Mouse (Mus musculus): ENCODE measurements around the gene Gm14597. TPM values are rescaled to one million over a fixed set of nuclear protein-coding genes. Genes with fewer than 3 reads are reported as not detected.
"Not testable (repeated sequence)": the region's sequence is repeated elsewhere in the genome, so short reads cannot be mapped to it uniquely, and the experiment has no call there.

Gene Gm14597
- polyA plus RNA-seq (2014; fragmentation: Nextera tagmentation; extraction: Ambion mirVana), result not detected in 2 replicates

DNA sequence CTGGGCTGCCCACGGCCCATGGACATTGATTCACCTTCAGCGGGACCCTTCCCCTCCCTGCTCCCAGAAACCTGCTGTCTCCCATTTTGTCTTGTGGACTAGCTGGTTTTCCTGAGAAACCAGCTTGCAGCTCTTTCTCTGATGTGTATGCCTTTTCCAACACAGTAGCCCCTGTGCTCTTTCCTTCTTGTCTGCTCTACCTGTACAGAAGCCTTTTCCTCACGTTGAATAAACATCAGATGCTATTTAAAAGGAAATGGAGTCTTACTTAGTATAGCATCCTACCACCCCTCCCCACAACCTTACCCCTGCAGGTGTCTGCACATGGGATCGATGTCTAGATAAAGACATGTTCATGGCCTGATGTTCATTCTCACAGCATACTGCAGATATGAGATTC, at the start of gene Gm14597:
Gm14597 (minus strand) TSS at position 101 of the 400 bp plus-strand sequence.
- H3K4me1 ChIP-seq (replicated peaks; ENCODE audit: control insufficient read depth, insufficient read depth, low read length); DNase-seq (ENCODE audit: low spot score); H3K27ac ChIP-seq (ENCODE audit: low read depth); H3K27me3 ChIP-seq (replicated peaks; ENCODE audit: control insufficient read depth, insufficient read depth, low read length); ATAC-seq (replicated peaks; ENCODE audit: low FRiP score, low TSS enrichment, low read depth); H3K9me3 ChIP-seq (ENCODE audit: control insufficient read depth, low read length); H3K36me3 ChIP-seq (ENCODE audit: control insufficient read depth, insufficient read depth, low read length): not testable (repeated sequence)
- H3K4me2 ChIP-seq (ENCODE audit: low read length), result peak within 1 kb of the TSS; percentile 52
- H3K9ac ChIP-seq (ENCODE audit: low read length), result peak within 1 kb of the TSS; percentile 47
- peak within 1 kb of the TSS; percentile 41 for H3K4me3 ChIP-seq (ENCODE audit: low read depth, low read length)
- WGBS, result 62% methylated on average over 3 of the region's 4 CpGs

DNA sequence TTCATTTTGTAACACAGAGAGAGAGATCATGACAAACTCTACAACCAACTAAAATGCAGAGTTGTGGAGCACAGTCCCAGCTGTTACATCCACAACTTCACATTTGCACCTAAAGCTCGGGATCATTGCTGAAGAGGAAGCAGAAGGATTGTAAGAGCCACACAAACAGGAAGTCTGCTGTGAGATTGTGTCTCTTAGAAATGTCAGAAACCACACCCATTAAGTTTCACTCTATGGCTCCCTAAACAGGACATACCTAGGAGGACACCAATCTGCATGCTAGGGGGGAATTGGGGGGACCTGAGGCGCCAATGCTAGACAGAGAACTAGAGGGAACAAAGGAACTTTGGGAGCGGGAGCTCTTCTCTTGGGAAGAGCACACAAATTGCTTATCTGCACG, 44.1 kb upstream of the Gm14597 start:
- H3K9me3 ChIP-seq (ENCODE audit: control insufficient read depth, low read length); H3K4me1 ChIP-seq (replicated peaks; ENCODE audit: control insufficient read depth, insufficient read depth, low read length); ATAC-seq (replicated peaks; ENCODE audit: low FRiP score, low TSS enrichment, low read depth); DNase-seq (ENCODE audit: low spot score); H3K4me2 ChIP-seq (ENCODE audit: low read length); H3K36me3 ChIP-seq (ENCODE audit: control insufficient read depth, insufficient read depth, low read length); H3K27ac ChIP-seq (ENCODE audit: low read depth); H3K4me3 ChIP-seq (ENCODE audit: low read depth, low read length); H3K27me3 ChIP-seq (replicated peaks; ENCODE audit: control insufficient read depth, insufficient read depth, low read length); H3K9ac ChIP-seq (ENCODE audit: low read length): not testable (repeated sequence)
- 56% methylated on average over 4 of the region's 4 CpGs for WGBS

DNA sequence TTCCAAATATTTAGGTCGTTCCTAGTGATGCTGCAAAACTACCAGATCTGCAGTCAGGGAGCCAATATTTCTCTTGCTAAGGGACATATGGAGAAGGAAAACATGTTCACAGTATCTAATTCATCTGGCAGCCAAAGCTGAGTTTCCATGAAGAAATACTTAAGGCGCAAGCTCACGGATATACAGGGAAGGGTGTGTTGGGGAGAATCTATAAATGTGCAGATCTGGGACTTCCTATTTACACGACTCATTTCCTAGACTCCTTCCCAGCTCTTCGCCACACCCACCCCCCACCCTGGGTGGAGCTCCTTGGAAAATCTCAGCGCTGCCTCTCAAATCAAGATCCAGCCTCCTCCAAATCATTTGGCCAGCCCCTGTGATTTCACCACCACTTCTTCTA, 37.1 kb upstream of the Gm14597 start:
- Histone ChIP-seq H3K36me3 (ENCODE audit: control insufficient read depth, insufficient read depth, low read length) (no peaks in the 10 kb centered on the region), H3K9ac (ENCODE audit: low read length) (no peak overlapping the region), H3K9me3 (ENCODE audit: control insufficient read depth, low read length) (no peaks in the 10 kb centered on the region), H3K27ac (ENCODE audit: low read depth) (no peak overlapping the region), H3K27me3 (replicated peaks; ENCODE audit: control insufficient read depth, insufficient read depth, low read length) (no peaks in the 10 kb centered on the region), H3K4me1 (replicated peaks; ENCODE audit: control insufficient read depth, insufficient read depth, low read length) (no peaks in the 10 kb centered on the region), H3K4me3 (ENCODE audit: low read depth, low read length) (no peak overlapping the region), H3K4me2 (ENCODE audit: low read length) (no peak overlapping the region)
- 76% methylated on average over 6 of the region's 6 CpGs for WGBS
- DNase-seq (ENCODE audit: low spot score) (no peak), ATAC-seq (replicated peaks; ENCODE audit: low FRiP score, low TSS enrichment, low read depth) (no peak)

DNA sequence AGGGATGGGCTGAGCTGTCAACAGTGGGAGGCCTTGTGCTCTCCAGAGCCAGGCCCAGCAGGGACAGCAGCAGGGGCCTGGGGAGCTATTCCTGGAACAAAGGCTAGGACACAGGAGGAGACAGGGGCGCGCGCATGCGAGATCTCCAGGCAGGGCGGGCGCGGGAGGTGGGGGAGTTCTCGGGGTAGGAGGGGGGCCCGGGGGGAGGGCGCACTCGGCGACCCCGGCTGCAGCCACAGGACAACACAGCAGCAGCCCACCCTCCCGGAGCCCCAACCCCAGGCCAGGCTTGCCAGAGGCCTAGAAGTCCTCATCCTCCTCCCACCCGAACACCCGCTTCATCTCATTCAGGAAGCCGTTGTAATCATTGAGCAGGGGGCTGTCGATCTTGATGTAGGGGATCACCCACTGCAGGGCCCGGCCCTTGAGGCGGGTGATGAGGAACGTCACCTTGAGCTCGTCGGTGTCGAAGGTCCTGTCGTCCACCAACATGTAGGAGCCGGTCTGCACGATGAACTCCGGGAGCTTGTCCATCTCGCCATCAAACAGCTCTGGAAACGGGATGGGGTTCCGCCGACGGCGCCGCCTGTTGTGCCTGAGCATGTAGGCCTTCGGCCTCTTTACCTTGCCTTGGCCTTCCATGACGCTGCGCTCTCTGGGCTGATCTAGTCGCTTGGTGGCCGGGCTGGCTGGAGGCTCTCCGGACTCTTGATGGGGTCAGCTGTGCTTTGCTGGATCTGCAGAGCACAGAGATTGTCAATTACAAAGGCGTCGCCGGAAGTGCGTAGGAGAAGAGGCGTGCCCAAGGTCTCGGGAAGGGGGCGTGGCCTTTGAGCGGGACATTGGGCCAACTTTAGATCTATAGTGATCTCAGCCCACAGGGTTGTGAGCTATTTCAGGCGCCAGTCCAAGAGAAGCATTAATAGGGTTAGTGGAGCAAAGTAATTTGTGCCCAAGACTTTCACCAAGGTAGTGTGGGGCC, 34.5 kb upstream of the Gm14597 start, which contains the start of gene Rtl8a:
Rtl8a (minus strand) TSS at position 703 of the 982 bp plus-strand sequence.
- H3K9ac ChIP-seq (ENCODE audit: low read length); H3K4me1 ChIP-seq (replicated peaks; ENCODE audit: control insufficient read depth, insufficient read depth, low read length); H3K27ac ChIP-seq (ENCODE audit: low read depth); H3K9me3 ChIP-seq (ENCODE audit: control insufficient read depth, low read length); H3K36me3 ChIP-seq (ENCODE audit: control insufficient read depth, insufficient read depth, low read length); H3K27me3 ChIP-seq (replicated peaks; ENCODE audit: control insufficient read depth, insufficient read depth, low read length): not testable (repeated sequence)
- Histone ChIP-seq H3K4me3 (ENCODE audit: low read depth, low read length) (peak within 1 kb of the TSS; percentile 30), H3K4me2 (ENCODE audit: low read length) (peak within 1 kb of the TSS; percentile 42)
- DNase-seq (ENCODE audit: low spot score), result peak; percentile 83
- 11% methylated on average over 9 of the region's 50 CpGs for WGBS
- ATAC-seq (replicated peaks; ENCODE audit: low FRiP score, low TSS enrichment, low read depth), result peak; percentile 94

DNA sequence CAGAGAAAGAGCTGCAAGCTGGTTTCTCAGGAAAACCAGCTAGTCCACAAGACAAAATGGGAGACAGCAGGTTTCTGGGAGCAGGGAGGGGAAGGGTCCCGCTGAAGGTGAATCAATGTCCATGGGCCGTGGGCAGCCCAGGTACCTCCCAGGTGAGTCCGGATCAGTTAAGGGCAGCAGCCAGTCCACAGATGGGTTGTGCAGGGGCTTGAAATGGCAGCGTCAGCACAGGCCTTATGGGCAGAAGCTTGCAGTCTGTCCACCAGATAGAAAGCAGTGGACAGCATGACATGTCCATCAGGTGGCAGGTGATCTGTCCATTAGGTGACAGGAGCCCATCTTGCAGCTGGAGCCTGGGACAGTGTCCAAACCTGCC, 33.8 kb upstream of the Gm14597 start:
- H3K9me3 ChIP-seq (ENCODE audit: control insufficient read depth, low read length); H3K4me3 ChIP-seq (ENCODE audit: low read depth, low read length); DNase-seq (ENCODE audit: low spot score); ATAC-seq (replicated peaks; ENCODE audit: low FRiP score, low TSS enrichment, low read depth); H3K36me3 ChIP-seq (ENCODE audit: control insufficient read depth, insufficient read depth, low read length); H3K27ac ChIP-seq (ENCODE audit: low read depth); H3K27me3 ChIP-seq (replicated peaks; ENCODE audit: control insufficient read depth, insufficient read depth, low read length); H3K4me2 ChIP-seq (ENCODE audit: low read length); H3K9ac ChIP-seq (ENCODE audit: low read length); H3K4me1 ChIP-seq (replicated peaks; ENCODE audit: control insufficient read depth, insufficient read depth, low read length): not testable (repeated sequence)
- WGBS, result 47% methylated on average over 3 of the region's 4 CpGs

DNA sequence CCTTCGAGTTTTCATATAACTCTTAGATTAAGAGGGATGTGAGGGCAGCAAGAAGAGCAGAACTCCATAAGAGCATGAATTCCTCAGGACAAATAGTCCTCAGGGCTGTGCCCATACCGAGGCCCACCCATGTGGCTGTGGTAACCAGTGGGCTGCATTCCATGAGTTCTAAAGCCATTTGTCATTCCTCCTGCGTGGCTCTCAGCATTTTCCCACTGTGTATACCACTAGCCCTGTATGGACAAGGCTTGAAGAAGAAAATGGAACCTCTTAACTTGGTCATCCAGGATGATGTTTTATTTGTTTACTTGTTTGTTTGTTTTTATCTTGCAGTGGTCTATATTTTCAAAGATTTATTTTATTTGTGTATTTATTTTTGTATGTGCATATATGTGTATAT, 29.3 kb upstream of the Gm14597 start:
- not testable (repeated sequence) for H3K27ac ChIP-seq (ENCODE audit: low read depth); H3K27me3 ChIP-seq (replicated peaks; ENCODE audit: control insufficient read depth, insufficient read depth, low read length); H3K4me1 ChIP-seq (replicated peaks; ENCODE audit: control insufficient read depth, insufficient read depth, low read length); H3K4me2 ChIP-seq (ENCODE audit: low read length); ATAC-seq (replicated peaks; ENCODE audit: low FRiP score, low TSS enrichment, low read depth); H3K4me3 ChIP-seq (ENCODE audit: low read depth, low read length); H3K9ac ChIP-seq (ENCODE audit: low read length); H3K9me3 ChIP-seq (ENCODE audit: control insufficient read depth, low read length); H3K36me3 ChIP-seq (ENCODE audit: control insufficient read depth, insufficient read depth, low read length); DNase-seq (ENCODE audit: low spot score)
- 56% methylated on average over 3 of the region's 3 CpGs for WGBS

DNA sequence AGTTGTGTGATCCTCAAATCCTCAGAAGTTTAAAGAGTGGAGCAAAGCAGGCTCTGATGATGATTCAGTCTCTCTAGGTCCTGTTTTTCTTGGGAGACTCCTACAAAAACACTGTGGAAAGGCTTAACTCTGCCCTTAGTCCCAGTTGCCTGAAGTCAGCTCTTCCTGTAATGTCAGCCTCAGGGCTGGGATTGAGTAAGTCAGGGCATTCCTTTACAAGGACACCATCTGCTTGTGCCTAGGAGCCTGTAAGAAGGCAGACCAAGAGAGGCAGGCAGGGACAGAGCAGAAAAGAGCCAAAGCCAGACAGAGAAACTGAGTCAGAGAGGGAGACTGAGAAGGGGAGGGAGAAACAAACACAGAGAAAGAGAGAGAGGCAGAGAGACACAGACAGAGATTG, 2.6 kb upstream of the Gm14597 start:
- not testable (repeated sequence) for H3K27me3 ChIP-seq (replicated peaks; ENCODE audit: control insufficient read depth, insufficient read depth, low read length)

DNA sequence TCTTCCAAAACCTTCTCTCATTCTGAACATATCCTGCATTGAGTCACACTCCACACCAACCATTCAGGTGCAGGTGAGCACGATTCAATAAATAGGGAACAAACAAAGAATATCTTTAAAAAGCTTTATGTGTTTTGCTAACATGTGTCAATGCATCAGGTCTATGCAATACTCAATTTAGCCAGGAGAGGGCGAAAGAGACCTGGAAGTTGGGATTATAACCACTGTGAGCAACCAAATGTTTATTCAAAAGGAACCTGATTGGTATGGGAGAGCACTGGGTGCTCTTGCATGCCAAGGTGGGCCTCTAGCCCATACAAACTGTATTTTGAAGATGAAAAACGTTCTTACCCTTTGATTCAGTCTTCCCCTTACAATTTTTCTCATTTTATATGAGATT, 1.8 kb upstream of the Gm14597 start:
- no peak for ATAC-seq (replicated peaks; ENCODE audit: low FRiP score, low TSS enrichment, low read depth)
- 5% methylated on average over 3 of the region's 3 CpGs for WGBS
- H3K4me1 ChIP-seq (replicated peaks; ENCODE audit: control insufficient read depth, insufficient read depth, low read length), result no peaks in the 10 kb centered on the region
- peak; percentile 70 for DNase-seq (ENCODE audit: low spot score)
- H3K9ac ChIP-seq (ENCODE audit: low read length), result no peak overlapping the region
- no peaks in the 10 kb centered on the region for H3K36me3 ChIP-seq (ENCODE audit: control insufficient read depth, insufficient read depth, low read length)
- H3K4me3 ChIP-seq (ENCODE audit: low read depth, low read length), result no peak overlapping the region
- no peak overlapping the region for H3K4me2 ChIP-seq (ENCODE audit: low read length)
- no peak overlapping the region for H3K27ac ChIP-seq (ENCODE audit: low read depth)
- no peaks in the 10 kb centered on the region for H3K27me3 ChIP-seq (replicated peaks; ENCODE audit: control insufficient read depth, insufficient read depth, low read length)
- H3K9me3 ChIP-seq (ENCODE audit: control insufficient read depth, low read length), result no peaks in the 10 kb centered on the region

More for the DNA sequence above, 2.6 kb upstream of the Gm14597 start:
- H3K9me3 ChIP-seq (ENCODE audit: control insufficient read depth, low read length); DNase-seq (ENCODE audit: low spot score); H3K27ac ChIP-seq (ENCODE audit: low read depth); ATAC-seq (replicated peaks; ENCODE audit: low FRiP score, low TSS enrichment, low read depth); H3K9ac ChIP-seq (ENCODE audit: low read length); H3K4me1 ChIP-seq (replicated peaks; ENCODE audit: control insufficient read depth, insufficient read depth, low read length); H3K4me3 ChIP-seq (ENCODE audit: low read depth, low read length); H3K4me2 ChIP-seq (ENCODE audit: low read length); H3K36me3 ChIP-seq (ENCODE audit: control insufficient read depth, insufficient read depth, low read length): not testable (repeated sequence)

Data from intestine, embryonic 14.5 days (tissue).